ENCODE assay signal across 8 mouse cellular contexts in genomic region chr17:70853436-70853905, GRCm38 (mm10). TPM values are rescaled to one million over a fixed set of nuclear protein-coding genes. Genes with fewer than 3 reads are reported as not detected.
DNase-seq lines count a peak whose midpoint lies in the region; ATAC-seq and TF ChIP-seq lines count a peak whose summit lies in the region.

Gene Tgif1, minus strand, starts transcription at chr17:70853546.

- H3K9me3 ChIP-seq in kidney, embryonic 15.5 days (replicated peaks) = no peaks in the 10 kb centered on the region

- WGBS in kidney, embryonic 15.5 days = under 1% methylated on average over 29 of the region's 29 CpGs

- no peak for TF ChIP-seq POLR2A in cortical plate, adult 2 months (IDR thresholded peaks at IDR 0.05; ENCODE audit: extremely low read depth, insufficient read depth, low read length)

- no peak for TF ChIP-seq CTCF in cortical plate, adult 2 months (IDR thresholded peaks at IDR 0.05; ENCODE audit: extremely low read depth, insufficient read depth, low read length)

- H3K4me3 ChIP-seq in cortical plate, adult 2 months (ENCODE audit: insufficient read depth, low read length) = peak within 1 kb of the TSS; percentile 33
- H3K4me3 ChIP-seq in kidney, embryonic 15.5 days (replicated peaks) = peak within 1 kb of the TSS; percentile 65

- H3K4me2 ChIP-seq in kidney, embryonic 15.5 days = peak within 1 kb of the TSS; percentile 94

- 0 out of 2 replicates have a peak, but pooled peaks have one; percentile 10 for ATAC-seq in kidney, embryonic 15.5 days (replicated peaks; ENCODE audit: low FRiP score)

- H3K36me3 ChIP-seq in kidney, embryonic 15.5 days = no peaks in the 10 kb centered on the region

- peak; percentile 58 to 60 for DNase-seq in spleen, adult 18-20 months
- no peak for DNase-seq in spleen, adult 12 weeks (ENCODE audit: low spot score)
- peak; percentile 54 to 60 for DNase-seq in heart, adult 9 months (ENCODE audit: low spot score in 2 of 2)
- peak; percentile 55 for DNase-seq in lung, postnatal 25 days (ENCODE audit: low spot score)
- peak; percentile 65 for DNase-seq in skeletal muscle tissue, adult 2 months (ENCODE audit: low read depth, low spot score)
- DNase-seq in layer of hippocampus, adult 8-10 months (ENCODE audit: low spot score in 2 of 2) = no peak

- peak within 1 kb of the TSS; percentile 71 for H3K9ac ChIP-seq in kidney, embryonic 15.5 days

- no peaks in the 10 kb centered on the region for H3K4me1 ChIP-seq in cortical plate, adult 2 months (ENCODE audit: control insufficient read depth, insufficient read depth, low read length)
- peaks cover 19% of the 10 kb centered on the region for H3K4me1 ChIP-seq in kidney, embryonic 15.5 days

- no peaks in the 10 kb centered on the region for H3K27me3 ChIP-seq in kidney, embryonic 15.5 days

- no peak within 1 kb of the TSS; the same call in 1 of the 2 replicates for H3K27ac ChIP-seq in cortical plate, adult 2 months (ENCODE audit: insufficient read depth, low read length)
- H3K27ac ChIP-seq in kidney, embryonic 15.5 days = peak within 1 kb of the TSS; percentile 98

RNA-seq across cellular contexts. Expression of gene Tgif1, which starts in this region (rescaled TPM):
- polyA plus RNA-seq in cortical plate, adult 2 months (2012; rRNA removed) = 2.2 and 3.3 TPM in 2 replicates
- 87.9 and 89.6 TPM in 2 replicates for polyA plus RNA-seq in kidney, embryonic 15.5 days (2015; fragmentation: Nextera tagmentation; extraction: Ambion mirVana)
- 1 to 10 TPM; 1.8 to 9.1 (median 5.3) TPM for total RNA-seq in layer of hippocampus, adult 8-10 months (2022)

Comparison
In these comparisons a context has a peak if more than half of its experiments do, and no peak if none do; other contexts are left out.
1. RNA of gene Tgif1 (polyA plus RNA-seq): 87.9 to 89.6 TPM in kidney, embryonic 15.5 days; 2.2 to 3.3 TPM in cortical plate, adult 2 months; every median in the first group is over 10 times any median in the second.
2. DNase-seq: peak in spleen, adult 18-20 months (2 of 2), heart, adult 9 months (2 of 2), lung, postnatal 25 days (single experiment) and skeletal muscle tissue, adult 2 months (single experiment); none in spleen, adult 12 weeks (single experiment) and layer of hippocampus, adult 8-10 months (0 of 2).